Mouse (Mus musculus) lung, adult 2 months (tissue): ENCODE data around the gene Cacna2d1. TPM values are rescaled to one million over a fixed set of nuclear protein-coding genes. Genes with fewer than 3 reads are reported as not detected.

Source experiments
- DNase-seq: peaks from one replicate; pipeline ENCODE4 v3.0.0; 2022
- H3K4me1 ChIP-seq: fragments of 200-500 bp; 2 replicates; pipeline ENCODE4 v1.6.1; 2011; ENCODE audit warnings: low read length; ENCODE audit not compliant: control insufficient read depth, insufficient read depth
- H3K4me3 ChIP-seq: fragments of 200-500 bp; replicated peaks from 2 replicates; pipeline ENCODE3; 2011; ENCODE audit warnings: low read depth, mild to moderate bottlenecking, control low read depth, low read length; ENCODE audit errors: extremely low read depth
- CTCF ChIP-seq: fragments of 200-500 bp; IDR thresholded peaks from 2 replicates; pipeline ENCODE4 v1.5.1; 2011; ENCODE audit warnings: mild to moderate bottlenecking, low read length, control low read depth; ENCODE audit not compliant: insufficient read depth
- POLR2A ChIP-seq: fragments of 200-500 bp; IDR thresholded peaks from 2 replicates; pipeline ENCODE4 v1.6.1; 2011; ENCODE audit warnings: low read depth, mild to moderate bottlenecking, control low read depth, low read length, borderline replicate concordance; ENCODE audit errors: extremely low read depth
- WGBS: fragments of 180-500 bp; shearing (Covaris S2); methylation state at CpG from one replicate; pipeline ENCODE4 v1.1.7; 2018; 5-methylcytosine and 5-hydroxymethylcytosine counted together
- polyA plus RNA-seq: library from polyadenylated mRNA; depleted of rRNA; stranded (reverse); fragments of >200 nt; gene quantifications from 2 replicates; pipeline ENCODE4 v1.2.3, GENCODE M21; 2012

Gene Cacna2d1
- polyA plus RNA-seq, 1 experiment, result 5.5 TPM

DNA sequence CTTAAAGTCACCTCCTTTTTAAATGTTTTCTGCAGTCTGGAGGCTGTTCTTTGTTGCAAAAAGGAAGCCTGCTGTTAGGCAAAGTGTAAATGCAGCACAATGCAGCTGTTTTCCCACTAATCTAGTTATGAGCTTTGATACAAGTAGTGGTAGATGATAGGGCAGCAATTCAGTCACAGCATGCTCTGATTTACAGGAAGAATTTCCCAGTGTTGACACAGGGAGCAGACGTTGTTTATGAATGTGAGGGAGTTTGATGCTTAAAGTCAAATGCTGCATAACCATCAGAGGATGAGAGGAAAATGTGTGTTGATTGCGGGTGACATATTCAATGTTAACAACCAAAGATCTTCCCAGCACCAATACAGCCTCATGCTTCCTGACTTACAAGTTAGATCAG lies 342.6 kb downstream of the Cacna2d1 start:
- TF ChIP-seq POLR2A, result no peak
- TF ChIP-seq CTCF, result no peak
- no peak for DNase-seq
- 65% methylated on average over 2 of the region's 2 CpGs for WGBS
- no peaks in the 10 kb centered on the region for H3K4me1 ChIP-seq
- H3K4me3 ChIP-seq, result no peak overlapping the region

DNA sequence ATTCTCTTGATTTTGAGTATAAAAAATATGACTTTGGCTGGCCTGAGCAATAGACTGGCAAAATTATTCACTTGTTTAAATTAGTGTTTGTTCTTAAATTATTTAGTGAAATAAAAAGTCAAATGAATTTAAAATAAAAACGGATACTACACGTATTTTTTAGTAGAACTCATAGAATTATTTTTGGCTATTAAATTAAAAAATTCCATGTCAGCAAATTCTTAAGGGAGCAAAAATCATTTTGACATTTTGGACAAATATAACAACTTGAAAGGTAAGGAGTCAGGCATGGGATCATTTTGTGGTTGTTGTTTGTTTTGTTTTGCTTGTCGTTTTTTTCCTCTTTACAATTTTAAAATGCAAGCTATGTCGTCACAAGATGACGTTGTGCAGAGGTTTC lies 346.7 kb downstream of the Cacna2d1 start:
- no peak for DNase-seq
- H3K4me1 ChIP-seq, result no peaks in the 10 kb centered on the region
- TF ChIP-seq POLR2A, result no peak
- no peak for TF ChIP-seq CTCF
- no peak overlapping the region for H3K4me3 ChIP-seq
- 75% methylated on average over 5 of the region's 5 CpGs for WGBS

DNA sequence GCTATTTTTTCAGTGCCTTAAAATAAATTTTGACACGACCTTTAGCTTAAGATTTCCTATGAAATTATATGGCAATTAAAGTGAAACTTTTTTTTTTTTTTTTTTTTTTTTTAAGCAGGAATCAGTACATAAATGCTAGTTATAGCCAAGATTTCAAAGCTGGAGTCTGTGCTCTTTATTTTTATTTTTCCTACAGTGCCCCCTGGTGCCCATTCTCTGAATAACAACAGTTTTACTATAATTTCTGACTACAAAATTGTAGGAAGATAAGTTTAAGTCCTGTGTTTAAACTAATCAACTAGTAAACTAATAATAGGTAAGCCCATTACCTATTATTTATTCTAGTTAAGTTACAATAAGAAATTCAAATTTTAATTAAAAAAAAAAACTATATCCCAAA lies 358.7 kb downstream of the Cacna2d1 start:
- peak; percentile 6 for DNase-seq
- no peak overlapping the region for H3K4me3 ChIP-seq
- H3K4me1 ChIP-seq, result no peaks in the 10 kb centered on the region
- WGBS, result 12% methylated on average over 1 of the region's 1 CpGs
- no peak for TF ChIP-seq CTCF
- TF ChIP-seq POLR2A, result no peak

DNA sequence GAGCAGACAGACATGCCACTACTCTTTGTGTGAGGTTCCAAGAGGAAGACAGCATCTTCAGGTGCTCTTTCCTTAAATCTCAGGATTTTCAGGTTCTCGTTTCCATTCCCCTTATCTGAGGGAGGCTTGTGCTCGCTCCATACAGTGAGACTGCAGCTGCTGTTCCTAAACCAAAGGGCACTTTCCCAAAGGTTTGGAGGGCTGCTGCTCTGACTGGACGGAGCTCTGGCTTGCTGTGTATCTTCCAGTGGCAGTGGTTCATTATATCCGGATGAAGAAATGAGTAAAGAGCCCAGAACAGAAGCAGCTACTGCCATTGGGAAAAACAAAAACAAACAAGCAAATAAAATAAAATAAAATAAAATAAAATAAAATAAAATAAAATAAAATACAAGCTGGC lies 359.3 kb downstream of the Cacna2d1 start:
- TF ChIP-seq CTCF (no peak), POLR2A (no peak)
- 62% methylated on average over 4 of the region's 4 CpGs for WGBS
- DNase-seq, result no peak
- Histone ChIP-seq H3K4me1 (no peaks in the 10 kb centered on the region), H3K4me3 (no peak overlapping the region)

DNA sequence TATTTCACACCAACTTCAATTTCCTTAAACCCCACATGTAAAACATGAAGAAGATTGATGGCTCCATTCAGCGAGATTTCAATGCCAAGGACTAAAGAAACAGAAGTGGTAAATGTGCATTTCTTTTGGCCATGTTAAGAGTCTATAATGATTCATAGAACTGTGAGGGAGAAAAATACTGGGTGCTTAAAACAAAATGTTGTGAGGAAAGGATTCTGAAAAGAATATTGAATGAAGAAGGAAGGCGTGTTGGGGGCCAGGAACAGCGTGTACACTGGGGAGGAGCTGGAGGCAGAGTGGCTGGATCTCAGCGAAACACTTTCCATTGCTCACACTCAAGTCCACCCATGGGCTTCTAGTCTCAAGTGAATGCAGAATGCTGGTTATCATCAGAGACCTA lies 360.2 kb downstream of the Cacna2d1 start:
- TF ChIP-seq POLR2A, result no peak
- no peak for TF ChIP-seq CTCF

DNA sequence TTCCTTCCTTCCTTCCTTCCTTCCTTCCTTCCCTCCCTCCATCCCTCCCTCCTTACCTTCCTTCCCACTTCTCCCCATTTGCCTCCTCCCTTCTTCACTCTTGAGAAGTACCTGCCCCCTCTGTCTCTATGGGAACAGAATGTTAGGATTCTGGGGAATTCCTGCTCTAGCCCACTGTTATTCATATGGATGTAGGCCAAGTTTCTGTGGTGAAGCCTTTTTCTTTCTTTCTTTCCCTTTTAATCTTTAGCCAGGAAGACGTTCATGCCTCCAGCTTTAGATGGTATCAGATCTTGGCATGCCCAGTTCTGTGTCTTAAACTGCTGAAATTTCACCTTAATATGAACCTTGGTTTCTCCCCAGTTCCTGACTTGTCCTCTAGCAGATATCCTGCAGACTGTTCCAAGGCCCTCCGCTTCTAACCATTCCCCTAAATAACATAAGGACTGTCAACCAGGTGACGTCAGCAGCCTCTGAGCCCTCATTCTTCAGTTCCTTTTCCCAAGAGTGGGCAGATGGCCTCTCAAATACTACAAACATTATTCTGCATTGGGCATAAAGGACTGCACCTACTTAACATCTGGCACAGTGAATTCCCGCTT lies 362.8 kb downstream of the Cacna2d1 start:
- DNase-seq, result no peak
- no peak overlapping the region for H3K4me3 ChIP-seq
- H3K4me1 ChIP-seq, result no peaks in the 10 kb centered on the region
- TF ChIP-seq POLR2A, result no peak
- no peak for TF ChIP-seq CTCF
- WGBS, result 74% methylated on average over 4 of the region's 4 CpGs

More for the DNA sequence above, 360.2 kb downstream of the Cacna2d1 start:
- H3K4me1 ChIP-seq, result no peaks in the 10 kb centered on the region
- no peak overlapping the region for H3K4me3 ChIP-seq
- WGBS, result 82% methylated on average over 4 of the region's 4 CpGs
- no peak for DNase-seq

DNA sequence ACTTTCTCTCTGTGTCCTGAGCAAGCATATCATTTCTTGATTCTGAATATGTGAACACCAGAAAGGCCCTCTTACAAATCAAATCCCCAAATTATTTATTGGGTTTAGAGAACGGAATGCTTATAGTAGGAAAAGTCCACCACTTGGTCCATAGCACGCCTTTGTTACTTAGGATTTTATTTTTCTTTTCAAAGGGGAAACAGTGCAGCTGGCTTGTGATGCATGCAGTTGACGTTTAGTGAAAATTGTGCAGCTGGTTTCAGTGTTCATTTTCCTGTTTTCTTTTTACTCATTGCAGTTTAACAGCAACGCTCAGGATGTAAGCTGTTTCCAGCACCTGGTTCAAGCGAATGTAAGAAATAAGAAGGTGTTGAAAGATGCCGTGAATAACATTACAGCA lies 365.1 kb downstream of the Cacna2d1 start:
- WGBS, result 79% methylated on average over 6 of the region's 6 CpGs
- TF ChIP-seq POLR2A, result no peak
- TF ChIP-seq CTCF, result no peak
- DNase-seq, result no peak
- Histone ChIP-seq H3K4me3 (no peak overlapping the region), H3K4me1 (no peaks in the 10 kb centered on the region)

DNA sequence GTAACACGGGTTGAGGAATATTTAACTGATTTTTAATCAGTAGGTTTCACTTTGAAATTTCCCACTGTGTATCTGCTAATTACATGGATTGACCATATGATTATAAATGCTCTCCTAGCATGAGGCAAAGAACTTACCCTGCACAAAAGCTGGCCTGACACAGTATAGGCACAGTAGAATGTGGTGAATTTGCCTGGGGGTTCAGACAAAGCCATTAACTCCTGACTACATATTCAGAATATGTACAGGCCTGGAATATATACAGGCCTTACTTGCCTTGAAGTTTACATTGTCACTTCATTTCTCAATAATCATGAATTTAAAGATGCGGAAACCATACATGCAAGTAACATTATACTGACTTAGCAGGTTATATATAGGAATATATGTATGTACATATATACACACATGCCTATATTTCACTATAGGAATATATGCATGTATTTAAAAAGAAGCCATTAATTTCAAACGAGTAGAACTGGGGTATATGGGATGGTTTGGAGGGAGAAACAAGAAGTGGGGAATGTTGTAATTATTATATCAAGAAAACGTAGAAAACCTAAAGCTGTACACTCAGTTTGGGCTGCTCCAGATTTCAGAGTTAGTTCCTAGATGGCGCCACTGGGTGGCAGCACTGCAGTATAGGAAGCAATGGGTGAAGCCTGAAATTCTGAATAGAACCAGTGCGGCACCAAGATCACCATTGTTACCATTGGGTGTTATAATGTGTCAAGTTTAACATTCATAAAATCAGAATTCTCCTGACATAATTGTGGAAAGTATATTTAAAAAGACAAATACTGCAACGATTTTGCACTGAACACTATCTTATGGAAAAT lies 374.9 kb downstream of the Cacna2d1 start:
- no peak overlapping the region for H3K4me3 ChIP-seq
- peak; percentile 41 for DNase-seq
- no peaks in the 10 kb centered on the region for H3K4me1 ChIP-seq
- 36% methylated on average over 7 of the region's 7 CpGs for WGBS
- TF ChIP-seq CTCF (peak; percentile 73), POLR2A (no peak)

DNA sequence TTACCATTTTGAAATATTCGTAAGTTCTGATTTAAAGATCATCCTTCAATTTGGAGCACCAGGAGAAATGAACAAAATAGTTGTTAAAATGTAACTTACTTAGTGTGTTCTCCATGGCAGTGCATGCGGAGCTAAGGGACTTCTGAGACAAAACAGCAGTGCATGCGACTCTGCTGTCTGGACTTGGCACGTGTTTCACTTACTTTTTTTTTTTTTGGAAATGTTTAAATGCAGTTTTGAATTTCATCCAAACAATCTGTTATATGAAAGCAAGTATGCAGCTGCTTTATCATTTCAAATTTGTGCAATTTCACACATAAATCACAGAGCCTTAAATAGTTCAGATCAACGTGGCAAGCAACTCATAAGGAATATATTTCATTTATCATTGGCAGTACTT lies 379.8 kb downstream of the Cacna2d1 start:
- WGBS, result 74% methylated on average over 5 of the region's 5 CpGs

DNA sequence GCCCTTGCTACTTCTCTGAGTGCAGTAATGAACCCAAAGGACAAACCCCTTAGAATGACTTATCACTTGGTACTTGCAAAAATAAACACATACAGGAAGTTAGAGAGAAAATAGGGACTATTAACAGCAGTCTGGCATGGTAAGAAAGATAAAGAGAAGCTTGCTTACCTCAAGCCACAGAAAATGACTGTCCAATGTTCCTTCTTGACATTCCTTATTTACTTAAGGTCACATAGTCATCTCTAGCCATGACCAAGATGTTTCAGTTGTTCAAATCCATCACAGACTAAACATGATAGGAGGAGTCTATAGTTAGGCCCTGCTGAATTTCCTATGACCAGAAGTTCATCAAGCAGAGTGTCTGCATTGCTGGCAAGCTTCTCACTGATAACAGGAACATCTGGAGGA lies 381.5 kb downstream of the Cacna2d1 start:
- no peak for DNase-seq
- Histone ChIP-seq H3K4me1 (no peaks in the 10 kb centered on the region), H3K4me3 (no peak overlapping the region)
- TF ChIP-seq CTCF (no peak), POLR2A (no peak)

More for the DNA sequence above, 379.8 kb downstream of the Cacna2d1 start:
- Histone ChIP-seq H3K4me1 (no peaks in the 10 kb centered on the region), H3K4me3 (no peak overlapping the region)
- TF ChIP-seq CTCF (no peak), POLR2A (no peak)
- no peak for DNase-seq
